Mouse (Mus musculus): ENCODE measurements around the gene Hnrnpdl.

DNA sequence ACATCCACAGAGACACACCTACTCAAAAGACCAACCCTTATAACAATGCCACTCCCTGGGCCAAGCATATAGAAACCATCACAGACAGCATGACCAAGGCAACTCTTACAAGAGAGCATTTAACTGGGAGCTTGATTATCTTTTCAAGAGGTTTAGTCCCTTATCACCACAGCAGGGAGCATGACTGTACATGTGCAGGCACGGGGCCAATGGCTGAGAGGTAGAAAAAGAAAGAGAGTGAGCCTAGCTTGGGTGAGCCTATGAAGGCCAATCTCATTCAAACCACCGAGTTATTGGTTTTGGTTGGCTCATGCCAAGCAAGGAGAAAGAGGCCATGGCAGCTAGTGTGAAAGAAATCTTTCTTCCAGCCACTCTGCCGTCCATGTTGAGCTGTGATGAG is 34.0 kb downstream of the Hnrnpdl start:
- TF ChIP-seq CTCF (IDR thresholded peaks at IDR 0.05; ENCODE audit: borderline replicate concordance, insufficient read depth, low read depth, low read length) (no peak), POLR2A (IDR thresholded peaks at IDR 0.05; ENCODE audit: borderline replicate concordance, insufficient read depth, low read length) (no peak)
